Mouse (Mus musculus) layer of hippocampus, postnatal 25 days (tissue): ENCODE measurements around the gene Dhx36. TPM values are rescaled to one million over a fixed set of nuclear protein-coding genes. Genes with fewer than 3 reads are reported as not detected.

ENCODE experiments used
- DNase-seq, 2 experiments: peaks; one replicate each; pipeline ENCODE4 v3.0.0; 2022; ENCODE audit warnings: mixed read lengths in 2 of 2, low spot score in 1 of 2; ENCODE audit errors: extremely low spot score in 1 of 2
- total RNA-seq, 2 experiments: library from RNA; stranded (reverse); gene quantifications; 2 replicates each; pipeline ENCODE4 v1.2.3; 2021

Dhx36 gene
- total RNA-seq = 10 to 100 TPM; 55.5 to 56.2 TPM

GRCm38 (mm10) chr3:62506488-62507205, at the start of gene Dhx36:
Gene Dhx36 (minus strand): TSS chr3:62507004.
- DNase-seq = peak; percentile 92 to 97

- DNase-seq = no peak
Measured at GRCm38 (mm10) chr3:62527593-62527992, 20.8 kb upstream of the Dhx36 start.

GRCm38 (mm10) chr3:62527160-62527559, 20.4 kb upstream of the Dhx36 start:
- peak in 1 of 2 experiments; percentile 22 for DNase-seq

GRCm38 (mm10) chr3:62507206-62507647, 423 bp upstream of the Dhx36 start:
- DNase-seq = no peak

- no peak for DNase-seq
Measured at GRCm38 (mm10) chr3:62505166-62505900, 1.5 kb downstream of the Dhx36 start.

- no peak for DNase-seq
Measured at GRCm38 (mm10) chr3:62499327-62499726, 7.5 kb downstream of the Dhx36 start.

- DNase-seq = no peak
Measured at GRCm38 (mm10) chr3:62492568-62492967, 14.2 kb downstream of the Dhx36 start.

GRCm38 (mm10) chr3:62484340-62484739, 22.5 kb downstream of the Dhx36 start:
- DNase-seq = no peak

- DNase-seq = no peak
Measured at GRCm38 (mm10) chr3:62470179-62470578, 36.6 kb downstream of the Dhx36 start.

- no peak for DNase-seq
Measured at GRCm38 (mm10) chr3:62464276-62464675, 42.5 kb downstream of the Dhx36 start.

GRCm38 (mm10) chr3:62459483-62459882, 47.3 kb downstream of the Dhx36 start:
- DNase-seq = no peak

GRCm38 (mm10) chr3:62458284-62459013, 48.4 kb downstream of the Dhx36 start:
- peak; percentile 34 to 68 for DNase-seq

- peak in 1 of 2 experiments; percentile 4 for DNase-seq
Measured at GRCm38 (mm10) chr3:62455854-62456253, 51.0 kb downstream of the Dhx36 start.

GRCm38 (mm10) chr3:62454096-62454495, 52.7 kb downstream of the Dhx36 start:
- DNase-seq = no peak

GRCm38 (mm10) chr3:62452961-62453360, 53.8 kb downstream of the Dhx36 start:
- DNase-seq = no peak

- no peak for DNase-seq
Measured at GRCm38 (mm10) chr3:62449871-62450496, 56.8 kb downstream of the Dhx36 start.

GRCm38 (mm10) chr3:62447151-62447550, 59.7 kb downstream of the Dhx36 start:
- no peak for DNase-seq

GRCm38 (mm10) chr3:62446271-62446670, 60.5 kb downstream of the Dhx36 start:
- no peak for DNase-seq

- no peak for DNase-seq
Measured at GRCm38 (mm10) chr3:62443582-62444194, 63.1 kb downstream of the Dhx36 start.

GRCm38 (mm10) chr3:62440431-62440969, 66.3 kb downstream of the Dhx36 start:
- no peak for DNase-seq
